Mouse (Mus musculus) CH12.LX (cell line): Measurements from ENCODE around the gene Sdsl. TPM values are rescaled to one million over a fixed set of nuclear protein-coding genes. Genes with fewer than 3 reads are reported as not detected.

Source experiments
- DNase-seq: peaks from one replicate; pipeline ENCODE4 v3.0.0-alpha.2; 2013; ENCODE audit errors: extremely low read depth
- H3K27ac ChIP-seq: 2 replicates; pipeline ENCODE4 v1.5.1; 2012; ENCODE audit warnings: low read depth, mild to moderate bottlenecking, control low read depth, moderate library complexity; ENCODE audit not compliant: insufficient read depth
- H3K27me3 ChIP-seq: replicated peaks from 2 replicates; pipeline ENCODE3; 2012; ENCODE audit warnings: inconsistent platforms
- H3K36me3 ChIP-seq, 2 experiments: replicated peaks in 1 of 2; 2 replicates each; pipeline versions ENCODE3 to v1.6.1; 2012; ENCODE audit warnings: inconsistent platforms in 1 of 2, low read length in 1 of 2, mild to moderate bottlenecking in 1 of 2, mixed read lengths in 1 of 2, moderate library complexity in 1 of 2; ENCODE audit not compliant: control insufficient read depth in 1 of 2, insufficient read depth in 1 of 2
- H3K4me1 ChIP-seq, 2 experiments: 2 replicates each; pipeline ENCODE4 v1.6.1; 2012; ENCODE audit warnings: inconsistent platforms in 1 of 2, moderate library complexity in 1 of 2; ENCODE audit not compliant: insufficient read depth in 2 of 2, control insufficient read depth in 1 of 2
- H3K4me2 ChIP-seq: 2 replicates; pipeline ENCODE4 v1.6.1; 2012; ENCODE audit warnings: low read depth, mild to moderate bottlenecking, control low read depth; ENCODE audit not compliant: poor library complexity, insufficient read depth, severe bottlenecking
- H3K4me3 ChIP-seq, 3 experiments: fragments of 150-350 bp in 1 of 3; sonication (generic) in 1 of 3; replicated peaks in 1 of 3; 2 replicates each; pipeline versions ENCODE3 to v1.5.1; 2011 to 2012; ENCODE audit warnings: low read depth in 2 of 3, low read length in 2 of 3, mild to moderate bottlenecking in 2 of 3, moderate library complexity in 2 of 3, control low read depth in 1 of 3, improper control_type of control experiment in 1 of 3, inconsistent platforms in 1 of 3, mixed read lengths in 1 of 3; ENCODE audit not compliant: poor library complexity in 1 of 3
- H3K79me2 ChIP-seq: replicated peaks from 2 replicates; pipeline ENCODE4 v1.6.1; 2012; ENCODE audit warnings: mild to moderate bottlenecking, moderate library complexity; ENCODE audit not compliant: control insufficient read depth, poor library complexity, insufficient read depth, severe bottlenecking; ENCODE audit errors: extremely low read depth
- H3K9ac ChIP-seq: 2 replicates; pipeline ENCODE4 v1.6.1; 2012; ENCODE audit warnings: low read depth, mild to moderate bottlenecking, control low read depth, moderate library complexity; ENCODE audit not compliant: insufficient read depth
- H3K9me3 ChIP-seq: replicated peaks from 2 replicates; pipeline ENCODE3; 2012; ENCODE audit warnings: low read length, inconsistent platforms, mixed read lengths
- CTCF ChIP-seq, 2 experiments: IDR thresholded peaks in 1 of 2; conservative IDR thresholded peaks in 1 of 2; 2 replicates each; pipeline ENCODE4 v1.5.1; 2011 to 2012; ENCODE audit warnings: low read depth in 2 of 2, low read length in 2 of 2, improper control_type of control experiment in 1 of 2, inconsistent platforms in 1 of 2, mild to moderate bottlenecking in 1 of 2, moderate library complexity in 1 of 2
- ELF1 ChIP-seq: IDR thresholded peaks from 2 replicates; pipeline ENCODE4 v1.6.1; 2014; ENCODE audit warnings: low read depth, mild to moderate bottlenecking, inconsistent platforms, low read length, improper control_type of control experiment
- EP300 ChIP-seq: IDR thresholded peaks from 2 replicates; pipeline ENCODE4 v1.6.1; 2011; ENCODE audit warnings: low read length, improper control_type of control experiment
- JUN ChIP-seq: IDR thresholded peaks from 2 replicates; pipeline ENCODE4 v1.6.1; 2011; ENCODE audit warnings: low read depth, mild to moderate bottlenecking, low read length, improper control_type of control experiment, moderate library complexity; ENCODE audit not compliant: insufficient read depth
- MAFK ChIP-seq: IDR thresholded peaks from 2 replicates; pipeline ENCODE4 v1.6.1; 2011; ENCODE audit warnings: low read length, improper control_type of control experiment; ENCODE audit not compliant: insufficient replicate concordance
- MAX ChIP-seq: IDR thresholded peaks from 2 replicates; pipeline ENCODE4 v1.6.1; 2011; ENCODE audit warnings: low read length, improper control_type of control experiment
- MAZ ChIP-seq: IDR thresholded peaks from 2 replicates; pipeline ENCODE4 v1.6.1; 2012; ENCODE audit warnings: low read depth, mild to moderate bottlenecking, inconsistent platforms, low read length, improper control_type of control experiment, moderate library complexity
- MXI1 ChIP-seq: IDR thresholded peaks from 2 replicates; pipeline ENCODE4 v1.6.1; 2011; ENCODE audit warnings: mild to moderate bottlenecking, low read depth, low read length, improper control_type of control experiment
- MYC ChIP-seq: IDR thresholded peaks from 2 replicates; pipeline ENCODE4 v1.6.1; 2011; ENCODE audit warnings: low read depth, mild to moderate bottlenecking, improper control_type of control experiment, low read length
- NELFE ChIP-seq: IDR thresholded peaks from 2 replicates; pipeline ENCODE4 v1.6.1; 2011; ENCODE audit warnings: low read depth, low read length, improper control_type of control experiment
- NRF1 ChIP-seq: IDR thresholded peaks from 2 replicates; pipeline ENCODE4 v1.6.1; 2014; ENCODE audit warnings: low read depth, mild to moderate bottlenecking, inconsistent platforms, low read length, improper control_type of control experiment, moderate library complexity
- PAX5 ChIP-seq: IDR thresholded peaks from 2 replicates; pipeline ENCODE4 v1.6.1; 2012; ENCODE audit warnings: low read length, inconsistent platforms, mixed read lengths
- POLR2A ChIP-seq: IDR thresholded peaks from 2 replicates; pipeline ENCODE4 v1.6.1; 2011; ENCODE audit warnings: low read depth, mild to moderate bottlenecking, improper control_type of control experiment, low read length
- POLR2AphosphoS2 ChIP-seq: IDR thresholded peaks from 2 replicates; pipeline ENCODE4 v1.6.1; 2011; ENCODE audit warnings: low read depth, low read length, improper control_type of control experiment
- RCOR1 ChIP-seq: conservative IDR thresholded peaks from 2 replicates; pipeline ENCODE4 v1.6.1; 2012; ENCODE audit warnings: low read depth, mild to moderate bottlenecking, inconsistent platforms, low read length, improper control_type of control experiment
- SIN3A ChIP-seq: IDR thresholded peaks from 2 replicates; pipeline ENCODE4 v1.6.1; 2012; ENCODE audit warnings: low read length, improper control_type of control experiment, inconsistent platforms
- SMC3 ChIP-seq: IDR thresholded peaks from 2 replicates; pipeline ENCODE4 v1.6.1; 2011; ENCODE audit warnings: low read depth, low read length, improper control_type of control experiment
- TCF12 ChIP-seq: IDR thresholded peaks from 2 replicates; pipeline ENCODE4 v1.6.1; 2014; ENCODE audit warnings: low read depth, mild to moderate bottlenecking, inconsistent platforms, low read length, improper control_type of control experiment
- UBTF ChIP-seq: IDR thresholded peaks from 2 replicates; pipeline ENCODE4 v1.6.1; 2012; ENCODE audit warnings: low read depth, mild to moderate bottlenecking, inconsistent platforms, low read length, improper control_type of control experiment, moderate library complexity
- USF1 ChIP-seq: IDR thresholded peaks from 2 replicates; pipeline ENCODE4 v1.6.1; 2014; ENCODE audit warnings: low read depth, mild to moderate bottlenecking, inconsistent platforms, low read length, improper control_type of control experiment
- USF2 ChIP-seq: conservative IDR thresholded peaks from 2 replicates; pipeline ENCODE4 v1.6.1; 2011; ENCODE audit warnings: low read depth, low read length, improper control_type of control experiment
- ZKSCAN1 ChIP-seq: IDR thresholded peaks from 2 replicates; pipeline ENCODE4 v1.6.1; 2012; ENCODE audit warnings: low read depth, inconsistent platforms, low read length, improper control_type of control experiment, borderline replicate concordance
- dilution Hi-C: fragments of 300-500 bp; cut with MboI; formaldehyde crosslinking; loops from 2 replicates; pipeline ENCODE4 v1.14.3; 2020; ENCODE audit warnings: low sequenced_read_pairs; ENCODE audit not compliant: extremely low pct_unique_long_range_greater_than_20kb, extremely low pct_ligation_motif_present
- in situ Hi-C: fragments of 300-500 bp; cut with MboI; formaldehyde crosslinking; loops from 3 replicates; pipeline ENCODE4 v1.14.3; 2019; ENCODE audit warnings: low sequenced_read_pairs, low pct_ligation_motif_present, low pct_unique_long_range_greater_than_20kb, mixed read lengths
- polyA plus RNA-seq: library from polyadenylated mRNA; unstranded; fragments of >175 nt; gene quantifications from 2 replicates; pipeline ENCODE4 v1.2.1, GENCODE M21; 2012; ENCODE audit warnings: low read depth; ENCODE audit not compliant: insufficient read length
- total RNA-seq, 2 experiments: library from RNA; depleted of rRNA; stranded (reverse); fragments of 300-350 nt in 1 of 2; fragments of >200 nt in 1 of 2; gene quantifications; 2 replicates each; pipeline ENCODE4 v1.2.3; 2012 to 2014

Sdsl gene
- total and polyA plus RNA-seq, 3 experiments = 0.37 to 4.0 TPM; not detected in 1

- no peak overlapping the region for H3K4me3 ChIP-seq
- no peaks in the 10 kb centered on the region for H3K36me3 ChIP-seq
- H3K27ac ChIP-seq = no peak overlapping the region
- no peak overlapping the region for H3K9ac ChIP-seq
- H3K79me2 ChIP-seq = no peaks in the 10 kb centered on the region
- no peaks in the 10 kb centered on the region for H3K4me1 ChIP-seq
- dilution Hi-C loops = no loop called here
- no peak overlapping the region for H3K4me2 ChIP-seq
- DNase-seq = no peak
- peaks cover 74% of the 10 kb centered on the region for H3K27me3 ChIP-seq
- in situ Hi-C loops = no loop called here
- H3K9me3 ChIP-seq = peaks cover 11% of the 10 kb centered on the region
- no peak for TF ChIP-seq MAX
- TF ChIP-seq EP300 = no peak
- TF ChIP-seq, all 38 proteins: peak for 0
These were observed 42.9 kb downstream of the Sdsl start for GRCm38 (mm10) chr5:120429692-120430091.

- H3K4me1 ChIP-seq = no peaks in the 10 kb centered on the region
- in situ Hi-C loops = no loop called here
These were observed 43.6 kb downstream of the Sdsl start for GRCm38 (mm10) chr5:120428990-120429389.

GRCm38 (mm10) chr5:120428189-120428838, 44.3 kb downstream of the Sdsl start:
- Histone ChIP-seq H3K4me1 (no peaks in the 10 kb centered on the region), H3K9ac (no peak overlapping the region), H3K27me3 (peaks cover 69% of the 10 kb centered on the region), H3K36me3 (no peaks in the 10 kb centered on the region)
- dilution Hi-C loops = no loop called here
- no peak for TF ChIP-seq ZKSCAN1
- TF ChIP-seq NRF1 = no peak
- no peak for TF ChIP-seq NELFE
- no peak for TF ChIP-seq USF2
- no peak for TF ChIP-seq TCF12
- no peak for TF ChIP-seq POLR2AphosphoS2
- no peak for TF ChIP-seq MAZ
- TF ChIP-seq UBTF = no peak
- no peak for TF ChIP-seq MXI1
- no peak for TF ChIP-seq RCOR1
- TF ChIP-seq CTCF (conservative IDR thresholded peaks at IDR 0.05 in 1 of 2, IDR thresholded peaks at IDR 0.05 in 1 of 2; ENCODE audit: low read depth in 2 of 2, low read length in 2 of 2) = no peak
- TF ChIP-seq, all 38 proteins: peak for 0
- Histone ChIP-seq H3K4me2 (no peak overlapping the region), H3K27ac (no peak overlapping the region), H3K9me3 (peaks cover 11% of the 10 kb centered on the region), H3K4me3 (no peak overlapping the region), H3K79me2 (no peaks in the 10 kb centered on the region)
- in situ Hi-C loops = no loop called here
- DNase-seq = no peak

More at GRCm38 (mm10) chr5:120428990-120429389, 43.6 kb downstream of the Sdsl start:
- Histone ChIP-seq H3K4me2 (no peak overlapping the region), H3K27ac (no peak overlapping the region), H3K9me3 (peaks cover 11% of the 10 kb centered on the region), H3K27me3 (peaks cover 73% of the 10 kb centered on the region), H3K9ac (no peak overlapping the region), H3K79me2 (no peaks in the 10 kb centered on the region), H3K4me3 (no peak overlapping the region), H3K36me3 (no peaks in the 10 kb centered on the region)
- no peak for DNase-seq
- dilution Hi-C loops = no loop called here
- TF ChIP-seq MAFK (no peak), POLR2A (no peak), MYC (no peak), ELF1 (no peak), PAX5 (no peak), SIN3A (no peak), USF1 (no peak), JUN (no peak), SMC3 (no peak)
